Mouse (Mus musculus) left cerebral cortex, postnatal 36 days (tissue): ENCODE results near the gene Pla2g1b. TPM values are rescaled to one million over a fixed set of nuclear protein-coding genes. Genes with fewer than 3 reads are reported as not detected.
A peak's percentile ranks its signal among the peaks of the same experiment; 100 is the strongest.
"Not testable (repeated sequence)": the region's sequence is repeated elsewhere in the genome, so short reads cannot be mapped to it uniquely, and the experiment has no call there.

ENCODE experiments used
- DNase-seq, 2 experiments: peaks; one replicate each; pipeline ENCODE4 v3.0.0; 2021 to 2022; ENCODE audit warnings: low spot score in 2 of 2, mixed read lengths in 1 of 2
- intact Hi-C: fragments of 180-260 bp; cut with DNase I; formaldehyde crosslinking; loops from one replicate; pipeline ENCODE4 v1.15.1; 2025
- total RNA-seq, 2 experiments: library from RNA; stranded (reverse); gene quantifications; 2 replicates each; pipeline ENCODE4 v1.2.3; 2021

The Pla2g1b gene
- total RNA-seq, 2 experiments from 2014 or later: not detected

DNA sequence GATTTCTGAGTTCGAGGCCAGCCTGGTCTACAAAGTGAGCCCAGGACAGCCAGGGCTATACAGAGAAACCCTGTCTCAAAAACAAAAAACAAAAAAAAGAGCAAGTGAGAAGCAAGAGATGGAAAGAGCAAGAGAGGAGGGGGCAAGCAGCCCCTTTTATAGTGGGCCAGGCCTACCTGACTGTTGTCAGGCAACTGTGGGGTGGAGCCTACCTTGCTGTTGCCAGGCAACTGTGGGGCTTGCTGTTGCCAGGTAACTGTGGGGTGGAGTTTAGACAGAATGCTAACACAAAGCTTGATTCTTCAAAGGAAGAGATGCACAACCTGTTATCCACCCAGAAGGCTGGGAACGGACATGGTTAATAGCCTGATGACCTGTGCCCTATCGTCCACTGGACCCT, 29.6 kb downstream of the Pla2g1b start:
- DNase-seq, intact Hi-C loops: not testable (repeated sequence)

DNA sequence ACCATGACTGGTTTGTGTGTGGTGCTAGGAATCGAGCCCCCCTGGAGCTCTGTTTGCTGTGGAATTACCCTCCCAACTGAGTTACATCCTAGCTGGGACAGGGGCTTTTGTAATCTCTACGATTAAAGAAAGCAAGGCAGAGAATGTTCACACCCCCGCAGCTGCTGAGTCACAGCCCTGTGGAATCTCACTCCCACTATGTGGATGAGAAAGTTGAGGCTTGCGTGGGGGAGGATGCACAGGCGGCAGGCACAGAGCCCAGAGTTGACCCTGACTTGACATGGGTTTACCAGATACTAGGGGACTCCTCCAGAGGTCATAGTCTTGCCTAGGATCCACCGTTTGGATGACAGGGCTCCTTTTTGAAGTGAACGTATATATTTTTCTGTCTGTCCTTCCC, 31.0 kb downstream of the Pla2g1b start:
- intact Hi-C loops: no loop called here
- DNase-seq: no peak

DNA sequence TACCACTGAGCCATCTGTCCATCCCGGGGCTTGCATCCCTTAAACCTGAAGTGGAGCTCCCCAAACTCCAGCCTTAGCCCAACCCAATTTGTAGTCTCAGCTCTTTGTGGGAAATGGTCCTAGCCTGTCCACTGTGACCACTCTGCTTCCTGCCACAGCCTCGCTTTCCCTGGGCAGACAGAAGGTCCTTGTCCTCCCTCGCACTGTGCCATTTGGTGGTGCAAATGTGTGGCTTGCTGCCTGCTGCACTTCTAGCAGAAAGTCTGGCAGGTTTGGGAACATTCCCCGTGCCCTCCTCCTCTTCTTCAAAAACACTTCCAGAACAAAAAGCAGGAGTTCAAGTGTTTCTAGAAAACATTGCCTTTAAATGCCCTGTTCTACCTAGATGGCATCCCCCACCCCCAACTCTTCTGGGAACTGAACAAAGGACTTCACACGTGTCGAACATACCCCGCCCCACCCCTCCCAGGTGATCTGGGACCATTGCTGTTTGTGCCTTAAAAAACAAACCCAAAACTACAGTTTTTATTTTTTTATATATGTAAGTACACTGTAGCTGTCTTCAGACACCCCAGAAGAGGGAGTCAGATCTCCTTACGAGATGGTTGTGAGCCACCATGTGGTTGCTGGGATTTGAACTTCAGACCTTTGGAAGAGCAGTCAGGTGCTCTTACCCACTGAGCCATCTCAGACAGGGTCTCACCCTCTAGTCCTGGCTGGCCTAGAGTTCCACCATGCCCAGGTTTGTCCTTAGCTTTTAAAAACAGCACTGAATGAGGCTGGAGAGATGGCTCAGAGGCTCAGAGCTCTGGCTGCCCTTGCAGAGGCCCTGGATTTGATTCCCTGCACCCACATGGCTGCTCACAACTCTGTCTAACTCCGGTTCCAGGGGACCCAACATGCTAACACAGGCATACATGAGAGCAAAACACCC, 32.5 kb downstream of the Pla2g1b start:
- DNase-seq: peak in 1 of 2 experiments; percentile 20
- intact Hi-C loops: no loop called here

GRCm38 (mm10) chr5:115500383-115500935, 34.4 kb downstream of the Pla2g1b start:
- intact Hi-C loops: no loop called here
- no peak for DNase-seq

DNA sequence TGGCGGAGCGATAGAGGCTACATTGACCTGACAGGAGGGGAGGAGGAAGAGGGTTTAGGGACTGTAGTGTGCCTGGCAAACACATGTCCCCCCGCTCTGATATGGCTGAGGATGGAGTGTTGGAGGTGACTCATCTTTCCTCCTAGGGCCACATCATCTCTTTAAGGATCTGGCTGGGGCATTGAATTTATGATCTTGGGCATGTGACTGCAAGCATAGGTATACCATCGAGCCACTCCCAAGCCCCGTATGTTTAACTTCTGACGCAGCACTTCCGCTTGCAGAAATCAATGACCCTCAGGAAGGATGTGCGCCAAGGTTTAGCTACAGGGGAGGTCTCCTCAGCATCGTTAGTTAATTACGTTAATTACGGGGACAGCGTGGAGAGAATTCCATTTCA, 37.0 kb downstream of the Pla2g1b start:
- DNase-seq: no peak
- intact Hi-C loops: no loop called here

DNA sequence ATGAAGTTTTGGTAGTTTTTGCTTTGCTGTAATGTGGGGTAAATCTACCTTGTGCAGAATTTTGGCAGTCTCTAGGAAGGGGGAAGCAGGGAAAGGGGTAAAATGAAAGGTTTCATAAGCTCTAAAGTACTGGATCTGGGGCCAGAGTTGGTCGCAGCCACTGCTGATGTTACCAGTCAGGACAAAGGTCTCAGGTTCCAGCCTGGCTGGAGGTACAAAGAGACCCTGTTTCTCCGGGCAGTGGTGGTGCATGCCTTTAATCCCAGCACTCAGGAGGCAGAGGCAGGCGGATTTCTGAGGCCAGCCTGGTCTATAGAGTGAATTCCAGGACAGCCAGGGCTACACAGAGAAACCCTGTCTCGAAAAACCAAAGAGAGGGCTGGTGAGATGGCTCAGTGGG, 39.6 kb downstream of the Pla2g1b start:
- intact Hi-C loops: loop anchor here (1.0 to 5.0 kb wide), 2 partner anchors 33 to 52 kb away; partner anchors contain the start of gene Rplp0
- DNase-seq: not testable (repeated sequence)

GRCm38 (mm10) chr5:115506454-115507201, 40.6 kb downstream of the Pla2g1b start, which contains the start of gene Pxn:
Gene Pxn (plus strand): TSS chr5:115506676.
- DNase-seq: peak; percentile 87 to 89
- intact Hi-C loops: loop anchor here (1.0 to 5.0 kb wide), 2 partner anchors 32 to 51 kb away; partner anchors contain the start of gene Rplp0

- intact Hi-C loops: loop anchor here (5.0 kb wide), 1 partner anchor 50 kb away; the partner anchor contains the start of gene Rplp0
Observed at GRCm38 (mm10) chr5:115507267-115507980, 41.4 kb downstream of the Pla2g1b start.

GRCm38 (mm10) chr5:115507981-115508858, 42.2 kb downstream of the Pla2g1b start:
- intact Hi-C loops: loop anchor here (5.0 kb wide), 1 partner anchor 49 kb away; the partner anchor contains the start of gene Rplp0
- DNase-seq: no peak

More at GRCm38 (mm10) chr5:115507267-115507980, 41.4 kb downstream of the Pla2g1b start:
- no peak for DNase-seq

GRCm38 (mm10) chr5:115508859-115509147, 42.7 kb downstream of the Pla2g1b start:
- intact Hi-C loops: loop anchor here (5.0 kb wide), 1 partner anchor 48 kb away; the partner anchor contains the start of gene Rplp0
- no peak for DNase-seq

DNA sequence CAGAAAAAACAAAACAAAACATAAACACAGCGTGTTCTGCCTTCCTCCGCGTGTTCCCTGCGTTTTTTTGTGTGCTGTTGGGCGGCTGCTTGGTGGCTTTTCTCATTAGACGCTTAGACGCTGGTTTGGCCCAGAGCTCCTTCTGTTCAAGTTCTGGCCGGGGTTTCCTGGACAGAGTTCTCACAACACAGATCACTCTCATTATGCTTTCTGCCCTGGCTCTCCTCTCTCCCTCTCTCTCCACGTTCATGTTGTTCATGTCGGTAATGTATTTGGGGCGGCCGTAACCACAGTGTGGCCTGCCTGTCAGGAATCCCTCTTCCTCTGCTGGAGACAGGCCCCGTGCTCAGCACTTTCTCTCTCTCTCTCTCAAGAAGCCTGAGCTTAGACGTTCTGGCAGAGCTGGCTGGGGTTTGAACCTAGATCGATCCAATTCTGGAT, 43.3 kb downstream of the Pla2g1b start:
- no peak for DNase-seq
- intact Hi-C loops: loop anchor here (5.0 kb wide), 1 partner anchor 48 kb away; the partner anchor contains the start of gene Rplp0

- DNase-seq: no peak
- intact Hi-C loops: loop anchor here (5.0 kb wide), 1 partner anchor 47 kb away; the partner anchor contains the start of gene Rplp0
Observed at GRCm38 (mm10) chr5:115509790-115510689, 44.0 kb downstream of the Pla2g1b start.

DNA sequence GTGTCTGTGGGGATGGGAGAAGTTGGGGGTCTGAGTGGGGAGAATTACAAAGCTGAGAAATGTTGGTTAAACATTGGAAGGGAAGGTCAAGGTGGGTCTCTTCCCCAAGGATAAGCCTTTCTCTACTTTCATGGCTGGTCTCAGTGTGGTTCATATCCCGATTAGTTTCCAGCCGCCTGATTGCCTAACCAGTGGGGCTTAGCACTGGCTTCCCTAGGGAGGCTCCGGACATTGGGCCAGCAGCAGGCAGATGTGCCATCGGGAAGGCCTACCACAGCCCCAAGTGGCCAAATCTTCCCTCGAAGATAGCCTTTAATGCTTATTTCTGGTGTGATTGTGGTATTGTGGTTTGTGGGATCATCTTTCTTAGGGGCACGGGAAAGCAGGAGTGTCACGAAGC, 46.3 kb downstream of the Pla2g1b start:
- intact Hi-C loops: no loop called here

GRCm38 (mm10) chr5:115513246-115513645, 47.2 kb downstream of the Pla2g1b start:
- DNase-seq: no peak
- intact Hi-C loops: no loop called here

More for the DNA sequence above, 46.3 kb downstream of the Pla2g1b start:
- no peak for DNase-seq

DNA sequence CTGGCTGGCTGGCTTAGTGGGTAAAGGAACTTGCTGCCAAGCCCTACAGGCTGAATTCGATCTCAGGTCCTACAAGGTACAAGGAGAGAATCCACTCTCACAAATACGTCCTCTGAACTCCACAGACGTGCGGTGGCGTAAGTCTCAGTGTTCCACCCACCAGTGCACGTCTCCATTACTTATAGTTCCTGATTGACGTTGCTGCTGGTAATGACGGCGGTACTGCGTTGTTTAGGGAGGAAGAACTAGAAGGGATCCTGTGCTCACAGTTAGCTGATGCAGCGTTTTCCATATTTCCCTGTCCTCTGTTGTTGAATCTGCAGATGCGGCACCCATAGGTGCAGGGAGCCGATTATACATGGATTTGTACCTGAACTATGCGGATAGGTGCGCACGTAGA, 47.7 kb downstream of the Pla2g1b start:
- no peak for DNase-seq
- intact Hi-C loops: no loop called here

DNA sequence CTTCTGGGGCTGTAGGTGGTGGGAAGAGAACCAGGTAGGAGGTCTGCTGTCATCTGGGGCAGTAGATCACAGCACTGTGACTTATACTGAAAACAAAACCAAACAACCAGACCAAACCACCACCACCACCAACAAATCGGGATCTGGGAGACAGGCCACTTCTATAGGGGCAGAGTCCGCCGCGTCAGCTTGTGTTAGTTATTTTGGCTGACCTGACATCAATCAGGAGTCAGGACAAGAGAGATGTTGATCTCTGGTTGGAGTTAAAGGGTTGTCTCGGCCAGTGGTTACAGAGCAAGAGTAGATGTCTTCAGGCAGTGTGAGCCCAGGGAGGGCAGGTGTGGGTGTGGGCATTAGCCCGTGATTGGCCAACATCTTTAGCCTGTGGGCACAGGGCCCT, 48.3 kb downstream of the Pla2g1b start:
- intact Hi-C loops: no loop called here
- no peak for DNase-seq

DNA sequence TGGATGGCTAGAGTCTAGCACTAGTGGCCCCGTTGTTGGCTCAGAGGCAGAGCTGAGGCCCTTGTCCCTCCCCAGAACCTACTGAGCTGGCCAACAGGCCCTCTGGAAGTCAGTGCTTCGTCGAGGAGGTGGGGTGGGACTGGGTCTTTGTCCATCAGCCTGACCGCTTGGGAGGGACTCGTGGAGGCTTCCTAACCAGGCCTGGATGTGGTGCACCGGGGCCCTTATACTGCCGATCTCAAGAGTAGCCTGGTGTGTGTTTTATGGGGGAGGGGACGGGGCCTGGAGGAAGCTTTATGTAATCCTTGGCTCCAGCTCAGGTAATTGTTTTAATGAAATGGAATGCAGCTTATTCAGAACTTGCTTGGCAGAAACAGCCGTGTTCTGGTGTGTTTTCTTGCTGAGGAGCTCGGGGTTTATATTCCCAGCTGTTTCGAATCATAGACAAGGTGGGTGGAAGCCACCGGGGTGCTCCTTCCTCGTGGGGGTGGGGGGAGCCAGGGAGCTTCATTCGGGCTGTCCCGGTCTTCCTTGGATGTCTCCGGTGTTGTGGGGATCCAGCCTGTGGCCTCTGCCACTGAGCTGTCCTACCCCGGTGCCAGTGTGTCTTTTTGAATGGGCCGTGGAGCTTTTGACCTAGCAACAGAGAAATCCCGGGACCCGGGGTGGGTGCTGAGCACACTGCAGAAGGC, 49.0 kb downstream of the Pla2g1b start:
- DNase-seq: peak in 1 of 2 experiments; percentile 17
- intact Hi-C loops: no loop called here
